Mouse (Mus musculus): Measurements from ENCODE around the gene Cfdp1. TPM values are rescaled to one million over a fixed set of nuclear protein-coding genes. Genes with fewer than 3 reads are reported as not detected.

Cfdp1 gene
- polyA plus RNA-seq, 1 experiment from 2014 or later = 217 TPM

- H3K4me1 ChIP-seq = peaks cover 82% of the 10 kb centered on the region
Measured at GRCm38 (mm10) chr8:111729233-111730170, 124.6 kb downstream of the Cfdp1 start.

DNA sequence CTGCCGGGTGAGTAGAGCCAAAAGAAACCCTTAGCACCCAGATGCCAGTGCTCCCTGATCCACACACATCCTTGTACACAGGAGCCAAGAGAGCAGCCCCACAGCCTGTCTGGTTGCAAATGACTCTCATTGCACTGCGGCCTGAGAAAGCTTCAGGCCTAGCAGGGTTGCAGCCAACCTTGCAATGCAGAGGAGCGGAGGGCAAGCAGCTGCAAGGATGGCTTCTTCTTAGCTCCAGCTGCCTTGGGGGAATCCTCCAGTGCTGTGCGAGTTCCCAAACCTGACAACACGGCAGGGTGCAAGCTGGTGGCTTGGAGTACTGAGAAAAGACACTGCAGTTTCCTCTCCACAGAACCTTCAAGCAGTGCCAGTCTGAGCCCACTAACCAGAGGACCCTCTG, 125.6 kb downstream of the Cfdp1 start:
- H3K4me3 ChIP-seq (replicated peaks) = no peak overlapping the region
- no peaks in the 10 kb centered on the region for H3K36me3 ChIP-seq
- WGBS = 64% methylated on average over 5 of the region's 5 CpGs
- no peak overlapping the region for H3K9ac ChIP-seq
- no peaks in the 10 kb centered on the region for H3K27me3 ChIP-seq
- no peak overlapping the region for H3K27ac ChIP-seq (replicated peaks)
- no peak for ATAC-seq (ENCODE audit: insufficient number of reproducible peaks, low FRiP score, low TSS enrichment, low read depth)
- peaks cover 73% of the 10 kb centered on the region for H3K4me1 ChIP-seq
- H3K4me2 ChIP-seq (replicated peaks) = no peak overlapping the region
- H3K9me3 ChIP-seq (replicated peaks) = no peaks in the 10 kb centered on the region

More at GRCm38 (mm10) chr8:111729233-111730170, 124.6 kb downstream of the Cfdp1 start:
- Histone ChIP-seq H3K27ac (replicated peaks) (no peak overlapping the region), H3K36me3 (no peaks in the 10 kb centered on the region), H3K27me3 (no peaks in the 10 kb centered on the region), H3K9ac (no peak overlapping the region), H3K4me2 (replicated peaks) (no peak overlapping the region), H3K9me3 (replicated peaks) (no peaks in the 10 kb centered on the region), H3K4me3 (replicated peaks) (no peak overlapping the region)
- WGBS = 67% methylated on average over 7 of the region's 7 CpGs
- no peak for ATAC-seq (ENCODE audit: insufficient number of reproducible peaks, low FRiP score, low TSS enrichment, low read depth)

GRCm38 (mm10) chr8:111727553-111727952, 126.5 kb downstream of the Cfdp1 start:
- H3K4me2 ChIP-seq (replicated peaks) = no peak overlapping the region
- H3K4me3 ChIP-seq (replicated peaks) = no peak overlapping the region
- no peak overlapping the region for H3K27ac ChIP-seq (replicated peaks)
- ATAC-seq (ENCODE audit: insufficient number of reproducible peaks, low FRiP score, low TSS enrichment, low read depth) = no peak
- H3K36me3 ChIP-seq = no peaks in the 10 kb centered on the region
- WGBS = 80% methylated on average over 4 of the region's 4 CpGs
- no peaks in the 10 kb centered on the region for H3K27me3 ChIP-seq
- H3K4me1 ChIP-seq = peaks cover 64% of the 10 kb centered on the region
- no peaks in the 10 kb centered on the region for H3K9me3 ChIP-seq (replicated peaks)
- no peak overlapping the region for H3K9ac ChIP-seq

DNA sequence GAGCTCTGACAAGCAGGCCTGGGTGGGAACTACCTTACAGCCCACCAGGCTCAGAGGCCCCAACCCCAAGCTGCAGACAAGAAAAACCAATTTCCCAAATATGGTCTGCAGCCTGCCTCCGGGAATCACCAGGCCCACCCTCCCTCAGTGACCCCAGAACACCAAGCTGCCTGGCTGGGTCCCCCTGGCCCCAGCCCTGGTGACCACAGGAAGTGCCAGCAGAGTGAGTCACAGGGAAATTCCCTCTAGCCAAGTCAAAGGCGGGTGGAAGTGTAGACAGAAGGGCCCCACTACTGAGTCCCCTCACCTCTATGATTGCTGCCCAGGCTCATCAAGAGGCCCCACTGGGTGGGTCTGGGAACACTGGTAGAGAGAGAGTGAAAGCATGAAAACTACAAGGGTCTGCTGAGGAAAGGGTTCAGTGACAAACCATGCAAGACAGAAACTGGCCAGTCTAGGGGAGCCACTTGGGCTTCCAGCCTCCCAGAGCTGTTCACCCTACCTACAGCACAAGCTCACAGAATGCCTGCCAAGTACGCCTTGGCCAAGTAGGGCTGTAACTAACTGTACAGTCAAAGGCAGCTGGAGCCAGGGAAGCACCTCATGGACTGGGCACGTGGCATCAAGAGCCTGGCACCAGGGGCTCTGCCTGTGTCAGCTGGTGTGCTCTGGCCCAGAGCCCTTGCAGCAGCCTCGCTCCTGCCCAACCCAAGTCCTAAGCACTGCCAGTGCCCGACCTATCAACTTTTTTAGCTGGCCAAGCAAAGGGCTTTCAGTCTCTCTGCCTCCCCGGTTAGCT, 127.8 kb downstream of the Cfdp1 start:
- no peaks in the 10 kb centered on the region for H3K27me3 ChIP-seq
- H3K4me1 ChIP-seq = peaks cover 57% of the 10 kb centered on the region
- H3K36me3 ChIP-seq = no peaks in the 10 kb centered on the region
- ATAC-seq (ENCODE audit: insufficient number of reproducible peaks, low FRiP score, low TSS enrichment, low read depth) = peak; percentile 78
- H3K27ac ChIP-seq (replicated peaks) = peak overlapping the region; percentile 72
- no peak overlapping the region for H3K4me3 ChIP-seq (replicated peaks)
- H3K9me3 ChIP-seq (replicated peaks) = no peaks in the 10 kb centered on the region
- no peak overlapping the region for H3K9ac ChIP-seq
- H3K4me2 ChIP-seq (replicated peaks) = no peak overlapping the region
- 52% methylated on average over 7 of the region's 7 CpGs for WGBS

- no peaks in the 10 kb centered on the region for H3K9me3 ChIP-seq (replicated peaks)
- no peak overlapping the region for H3K9ac ChIP-seq
- H3K4me2 ChIP-seq (replicated peaks) = no peak overlapping the region
- H3K27ac ChIP-seq (replicated peaks) = no peak overlapping the region
- H3K36me3 ChIP-seq = peaks cover 8% of the 10 kb centered on the region
- H3K4me3 ChIP-seq (replicated peaks) = no peak overlapping the region
- 89% methylated on average over 6 of the region's 6 CpGs for WGBS
- peaks cover 47% of the 10 kb centered on the region for H3K4me1 ChIP-seq
- no peak for ATAC-seq (ENCODE audit: insufficient number of reproducible peaks, low FRiP score, low TSS enrichment, low read depth)
- no peaks in the 10 kb centered on the region for H3K27me3 ChIP-seq
Measured at GRCm38 (mm10) chr8:111725341-111725740, 128.8 kb downstream of the Cfdp1 start.

- Histone ChIP-seq H3K27ac (replicated peaks) (no peak overlapping the region), H3K36me3 (peaks cover 20% of the 10 kb centered on the region), H3K9ac (no peak overlapping the region), H3K27me3 (no peaks in the 10 kb centered on the region), H3K9me3 (replicated peaks) (no peaks in the 10 kb centered on the region), H3K4me2 (replicated peaks) (no peak overlapping the region), H3K4me1 (peaks cover 45% of the 10 kb centered on the region), H3K4me3 (replicated peaks) (no peak overlapping the region)
- no peak for ATAC-seq (ENCODE audit: insufficient number of reproducible peaks, low FRiP score, low TSS enrichment, low read depth)
- WGBS = 69% methylated on average over 4 of the region's 4 CpGs
Measured at GRCm38 (mm10) chr8:111720115-111720544, 134.0 kb downstream of the Cfdp1 start.

- Histone ChIP-seq H3K27ac (replicated peaks) (0 out of 2 replicates have a peak overlapping the region, but pooled peaks have one; percentile 44), H3K4me3 (replicated peaks) (no peak overlapping the region), H3K4me2 (replicated peaks) (no peak overlapping the region), H3K36me3 (peaks cover 30% of the 10 kb centered on the region), H3K4me1 (peaks cover 37% of the 10 kb centered on the region), H3K9ac (no peak overlapping the region), H3K9me3 (replicated peaks) (no peaks in the 10 kb centered on the region), H3K27me3 (no peaks in the 10 kb centered on the region)
- no peak for ATAC-seq (ENCODE audit: insufficient number of reproducible peaks, low FRiP score, low TSS enrichment, low read depth)
- WGBS = 57% methylated on average over 5 of the region's 5 CpGs
Measured at GRCm38 (mm10) chr8:111718937-111719336, 135.2 kb downstream of the Cfdp1 start.

Other genes with a start within 250 kb of the Cfdp1 start
- gene Ldhd, start 223.9 kb downstream of the Cfdp1 start, polyA plus RNA-seq (2015; fragmentation: Nextera tagmentation; extraction: Ambion mirVana) = 0.68 and 0.99 TPM in 2 replicates
- 22.3 and 25.9 TPM in 2 replicates for gene Zfp1, start 210.9 kb downstream of the Cfdp1 start, polyA plus RNA-seq (2015; fragmentation: Nextera tagmentation; extraction: Ambion mirVana)
- 0.32 TPM in 1 of 2 replicates, not detected in the other for gene Ctrb1, start 163.3 kb downstream of the Cfdp1 start, polyA plus RNA-seq (2015; fragmentation: Nextera tagmentation; extraction: Ambion mirVana)
- gene Bcar1, start 110.5 kb downstream of the Cfdp1 start, polyA plus RNA-seq (2015; fragmentation: Nextera tagmentation; extraction: Ambion mirVana) = 31.9 and 40.2 TPM in 2 replicates
- gene Tmem170, start 22.5 kb upstream of the Cfdp1 start, polyA plus RNA-seq (2015; fragmentation: Nextera tagmentation; extraction: Ambion mirVana) = 7.3 and 9.3 TPM in 2 replicates
- 5.1 and 5.8 TPM in 2 replicates for gene Chst5, start 56.2 kb upstream of the Cfdp1 start, polyA plus RNA-seq (2015; fragmentation: Nextera tagmentation; extraction: Ambion mirVana)
- gene Tmem231, start 79.6 kb upstream of the Cfdp1 start, polyA plus RNA-seq (2015; fragmentation: Nextera tagmentation; extraction: Ambion mirVana) = 18.8 and 22.4 TPM in 2 replicates
- 173 and 189 TPM in 2 replicates for gene Gabarapl2, start 86.4 kb upstream of the Cfdp1 start, polyA plus RNA-seq (2015; fragmentation: Nextera tagmentation; extraction: Ambion mirVana)
- 8.3 and 10.1 TPM in 2 replicates for gene Adat1, start 138.0 kb upstream of the Cfdp1 start, polyA plus RNA-seq (2015; fragmentation: Nextera tagmentation; extraction: Ambion mirVana)
- 172 and 175 TPM in 2 replicates for gene Kars, start 157.0 kb upstream of the Cfdp1 start, polyA plus RNA-seq (2015; fragmentation: Nextera tagmentation; extraction: Ambion mirVana)
- 25.1 and 25.4 TPM in 2 replicates for gene Terf2ip, start 157.1 kb upstream of the Cfdp1 start, polyA plus RNA-seq (2015; fragmentation: Nextera tagmentation; extraction: Ambion mirVana)
- 0.65 and 0.81 TPM in 2 replicates for gene Gm6793, start 160.7 kb upstream of the Cfdp1 start, polyA plus RNA-seq (2015; fragmentation: Nextera tagmentation; extraction: Ambion mirVana)

Measured in embryonic facial prominence, embryonic 15.5 days (tissue).